ENCODE assay signal across 8 mouse cellular contexts in the genomic region with DNA sequence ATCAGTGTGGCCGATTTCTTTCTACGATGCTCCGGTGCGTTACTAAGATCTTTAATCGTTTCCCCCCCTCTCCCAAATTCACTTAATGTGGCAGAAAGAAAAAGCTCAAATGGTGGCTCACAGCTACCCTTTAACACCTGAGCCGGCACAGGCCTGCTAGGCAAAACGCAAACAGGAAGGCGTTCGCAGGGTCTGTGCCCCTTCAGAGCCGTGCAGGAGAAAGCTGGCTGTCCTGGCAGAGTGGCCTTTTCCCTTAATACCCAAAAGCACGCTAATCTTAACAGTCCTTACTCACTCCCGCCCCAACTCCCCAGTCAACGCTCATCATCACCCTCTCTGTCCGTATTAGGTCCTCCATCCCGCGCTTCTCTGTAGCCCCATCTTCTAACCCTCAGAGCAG. TPM values are rescaled to one million over a fixed set of nuclear protein-coding genes. Genes with fewer than 3 reads are reported as not detected.
DNase-seq lines count a peak whose midpoint lies in the region; ATAC-seq and TF ChIP-seq lines count a peak whose summit lies in the region.

No protein-coding gene starts in this region.

- H3K9me3 ChIP-seq in limb, embryonic 14.5 days (ENCODE audit: control insufficient read depth, low read length) = no peaks in the 10 kb centered on the region

- H3K4me2 ChIP-seq in limb, embryonic 14.5 days (replicated peaks; ENCODE audit: low read depth, low read length, severe bottlenecking) = peak overlapping the region; percentile 87

- no peak for DNase-seq in lung, adult 2 months
- DNase-seq in lung, postnatal 25 days (ENCODE audit: low spot score) = no peak
- no peak for DNase-seq in limb, embryonic 14.5 days (ENCODE audit: low spot score)
- DNase-seq in urinary bladder, postnatal 10 days (ENCODE audit: low spot score) = no peak
- DNase-seq in right cerebral cortex, adult 18-20 months = no peak
- DNase-seq in right cerebral cortex, postnatal 4 days = no peak

- ATAC-seq in erythroblast, adult 5-6 weeks (replicated peaks; ENCODE audit: low FRiP score, poor library complexity, severe bottlenecking) = peak; percentile 11
- ATAC-seq in limb, embryonic 14.5 days (ENCODE audit: low FRiP score, low read depth) = no peak; the same call in 1 of the 2 replicates

- no peak for TF ChIP-seq CTCF in lung, adult 2 months (IDR thresholded peaks at IDR 0.05; ENCODE audit: insufficient read depth, low read length)
- no peak for TF ChIP-seq CTCF in small intestine, adult 2 months (IDR thresholded peaks at IDR 0.05; ENCODE audit: extremely low read depth, insufficient read length, insufficient replicate concordance, low read depth, low read length)

- H3K9ac ChIP-seq in limb, embryonic 14.5 days (ENCODE audit: low read depth, low read length, severe bottlenecking) = peak overlapping the region; percentile 86

- peaks cover 17% of the 10 kb centered on the region for H3K4me1 ChIP-seq in lung, adult 2 months (ENCODE audit: control insufficient read depth, insufficient read depth, low read length)
- peaks cover 24% of the 10 kb centered on the region for H3K4me1 ChIP-seq in limb, embryonic 14.5 days (ENCODE audit: control insufficient read depth, insufficient read depth, low read length)
- peaks cover 10% of the 10 kb centered on the region; the same call in 1 of the 2 replicates for H3K4me1 ChIP-seq in small intestine, adult 2 months (ENCODE audit: control insufficient read depth, insufficient read depth, insufficient read length, low read length)

- H3K36me3 ChIP-seq in limb, embryonic 14.5 days (ENCODE audit: control insufficient read depth, insufficient read depth, low read length) = peaks cover 8% of the 10 kb centered on the region
- H3K36me3 ChIP-seq in small intestine, adult 2 months (ENCODE audit: control insufficient read depth, insufficient read depth, low read length) = peaks cover 5% of the 10 kb centered on the region; the same call in 1 of the 2 replicates

- WGBS in lung, adult 2 months = 1% methylated on average over 16 of the region's 16 CpGs
- WGBS in limb, embryonic 14.5 days = under 1% methylated on average over 16 of the region's 16 CpGs
- under 1% methylated on average over 16 of the region's 16 CpGs for WGBS in small intestine, adult 2 months

- H3K4me3 ChIP-seq in lung, adult 2 months (replicated peaks; ENCODE audit: extremely low read depth, low read depth, low read length) = peak overlapping the region; percentile 88
- H3K4me3 ChIP-seq in limb, embryonic 14.5 days (replicated peaks; ENCODE audit: low read length) = peak overlapping the region; percentile 85
- H3K4me3 ChIP-seq in small intestine, adult 2 months (ENCODE audit: low read depth, low read length) = peak overlapping the region; percentile 84

- no peaks in the 10 kb centered on the region for H3K27me3 ChIP-seq in limb, embryonic 14.5 days (ENCODE audit: control insufficient read depth, insufficient read depth, low read length)
- H3K27me3 ChIP-seq in small intestine, adult 2 months (ENCODE audit: control insufficient read depth, insufficient read depth, low read length) = no peaks in the 10 kb centered on the region

- H3K27ac ChIP-seq in limb, embryonic 14.5 days (replicated peaks; ENCODE audit: low read depth, low read length) = peak overlapping the region; percentile 88
- H3K27ac ChIP-seq in small intestine, adult 2 months (ENCODE audit: insufficient read depth, low read depth, low read length) = peak overlapping the region; percentile 86

- TF ChIP-seq POLR2A in lung, adult 2 months (IDR thresholded peaks at IDR 0.05; ENCODE audit: borderline replicate concordance, extremely low read depth, low read depth, low read length) = no peak
- no peak for TF ChIP-seq POLR2A in limb, embryonic 14.5 days (IDR thresholded peaks at IDR 0.05; ENCODE audit: borderline replicate concordance, extremely low read depth, insufficient read depth, insufficient read length)
- TF ChIP-seq POLR2A in small intestine, adult 2 months (IDR thresholded peaks at IDR 0.05; ENCODE audit: low read depth, low read length) = no peak

RNA-seq across cellular contexts. Expression of gene Lbr, which starts 1.4 kb away (rescaled TPM):
- 24.3 and 30.0 TPM in 2 replicates for polyA plus RNA-seq in lung, adult 2 months (2012; rRNA removed)
- total RNA-seq in erythroblast, adult 5-6 weeks (2015; ENCODE audit: low replicate concordance) = 197 and 222 TPM in 2 replicates
- total RNA-seq in erythroblast, adult 5-6 weeks (2017; ENCODE audit: low replicate concordance) = 204 and 248 TPM in 2 replicates
- polyA plus RNA-seq in limb, embryonic 14.5 days (2012; rRNA removed) = 45.0 and 52.8 TPM in 2 replicates
- 112 and 115 TPM in 2 replicates for polyA plus RNA-seq in limb, embryonic 14.5 days (2014; fragmentation: Nextera tagmentation; extraction: Ambion mirVana)
- 5.9 and 13.5 TPM in 2 replicates for polyA plus RNA-seq in small intestine, adult 2 months (2012; rRNA removed)
